Mouse (Mus musculus) leukemia stem cell, adult 10-12 weeks (primary cell): ENCODE measurements around the gene Slc35d1. TPM values are rescaled to one million over a fixed set of nuclear protein-coding genes. Genes with fewer than 3 reads are reported as not detected.

ENCODE experiments used
- polyA plus RNA-seq: library from polyadenylated mRNA; stranded (reverse); fragments of >175 nt; gene quantifications from 2 replicates; pipeline ENCODE4 v1.2.3, GENCODE M21; 2012; ENCODE audit warnings: low replicate concordance

Gene Slc35d1
- polyA plus RNA-seq = 12.9 and 13.5 TPM in 2 replicates

GRCm38 (mm10) chr4:103214925-103215820, at the start of gene Slc35d1:
Slc35d1 (minus strand) TSS chr4:103215164.

Other genes starting within 250 kb of the Slc35d1 start
- gene Tctex1d1, start 236.6 kb downstream of the Slc35d1 start, polyA plus RNA-seq = not detected in 2 replicates
- gene Insl5, start 188.3 kb downstream of the Slc35d1 start, polyA plus RNA-seq = not detected in 2 replicates
- gene Mier1, start 100.8 kb downstream of the Slc35d1 start, polyA plus RNA-seq = 10.6 and 30.1 TPM in 2 replicates
- gene Wdr78, start 100.6 kb downstream of the Slc35d1 start, polyA plus RNA-seq = 1.1 and 1.3 TPM in 2 replicates
- not detected in 2 replicates for gene 4921539E11Rik, start 75.7 kb upstream of the Slc35d1 start, polyA plus RNA-seq
- 0.44 and 0.92 TPM in 2 replicates for gene Oma1, start 98.6 kb upstream of the Slc35d1 start, polyA plus RNA-seq